Mouse (Mus musculus): ENCODE measurements around the gene Ttf1.

DNA sequence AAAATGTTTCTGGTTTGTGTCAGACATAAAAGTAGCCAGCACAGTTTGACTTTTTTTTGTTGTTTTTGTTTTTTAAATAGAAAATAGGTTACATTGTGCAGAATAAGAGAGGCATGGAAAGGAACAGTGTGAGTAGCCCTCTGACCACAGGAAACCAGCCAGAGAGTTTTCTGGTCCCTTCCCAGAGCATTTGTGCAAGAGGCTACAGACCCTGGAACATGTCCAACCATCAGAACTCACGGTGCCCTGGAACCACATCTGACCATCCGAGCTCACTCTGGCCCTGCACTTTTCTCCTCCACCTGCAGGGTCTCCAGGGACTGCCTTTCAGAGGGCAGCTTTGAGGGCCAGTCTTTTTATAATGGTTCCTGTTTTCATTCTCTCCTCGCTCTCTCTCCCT, 21.9 kb downstream of the Ttf1 start:
- TF ChIP-seq CTCF (IDR thresholded peaks at IDR 0.05; ENCODE audit: low read depth) (no peak), EP300 (IDR thresholded peaks at IDR 0.05; ENCODE audit: low read depth) (no peak)
